Mouse (Mus musculus) adrenal gland, postnatal 0 days (tissue): ENCODE data around the gene Aldh6a1. TPM values are rescaled to one million over a fixed set of nuclear protein-coding genes. Genes with fewer than 3 reads are reported as not detected.

ENCODE experiments used
- polyA plus RNA-seq: library from polyadenylated mRNA; unstranded; fragments of >200 nt; fragmentation: Nextera tagmentation; extraction: Ambion mirVana; gene quantifications from 2 replicates; pipeline ENCODE4 v1.2.1, GENCODE M21; 2015

The Aldh6a1 gene
- 49.1 and 91.4 TPM in 2 replicates for polyA plus RNA-seq

DNA sequence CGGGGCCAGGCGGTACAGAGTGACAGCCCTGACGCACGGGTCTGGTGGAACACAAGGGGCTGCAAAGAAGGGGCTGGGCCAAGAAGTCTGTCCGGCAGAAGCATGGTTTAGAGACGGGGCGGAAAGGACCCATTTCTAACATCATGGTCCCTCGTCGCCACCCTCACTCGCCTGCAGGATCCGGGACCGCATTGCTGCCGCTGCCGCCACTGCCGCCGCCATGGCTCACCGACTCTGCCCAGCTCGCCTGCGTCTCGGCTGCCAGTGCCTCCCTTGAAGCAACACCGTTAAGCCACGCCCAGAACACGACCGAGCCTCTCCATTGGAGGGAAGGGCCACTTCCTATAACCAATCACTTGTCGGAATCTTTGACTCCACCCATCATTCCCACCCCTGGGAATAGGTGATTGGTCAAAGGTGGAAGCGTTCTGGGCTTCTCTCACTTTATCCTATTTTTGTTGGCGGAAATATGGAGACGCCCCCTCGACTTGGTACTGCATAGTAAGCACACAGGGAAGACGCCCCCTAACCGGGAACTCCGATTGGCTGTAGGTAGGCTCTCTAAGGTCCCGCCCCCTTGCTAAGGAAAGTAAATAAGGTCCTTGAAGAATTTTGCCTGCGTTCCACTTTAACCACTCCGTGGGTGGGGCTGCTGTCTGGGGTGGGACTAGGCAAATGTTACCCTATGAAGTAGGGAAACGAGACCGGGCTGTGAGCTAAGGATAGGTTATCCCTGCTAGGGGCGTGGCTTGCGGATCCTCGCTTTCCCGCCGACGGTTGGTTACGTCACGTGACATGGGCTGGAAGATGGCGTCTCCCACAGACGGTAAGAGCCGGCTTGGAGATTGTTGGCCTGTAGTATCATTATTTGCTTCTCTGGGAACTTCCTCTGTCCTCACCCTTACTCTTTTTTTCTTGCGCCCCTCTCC is at the start of gene Aldh6a1, which contains the start of gene Lin52:
Gene Aldh6a1, minus strand, starts transcription at position 287 of the 929 bp plus-strand sequence.
Gene Lin52, plus strand, starts transcription at position 705 of the 929 bp plus-strand sequence.

GRCm38 (mm10) chr12:84416834-84417604 is 33.8 kb downstream of the Aldh6a1 start, which contains the start of gene Rnf113a2:
TSS of gene Rnf113a2 (plus strand) at chr12:84417196.

DNA sequence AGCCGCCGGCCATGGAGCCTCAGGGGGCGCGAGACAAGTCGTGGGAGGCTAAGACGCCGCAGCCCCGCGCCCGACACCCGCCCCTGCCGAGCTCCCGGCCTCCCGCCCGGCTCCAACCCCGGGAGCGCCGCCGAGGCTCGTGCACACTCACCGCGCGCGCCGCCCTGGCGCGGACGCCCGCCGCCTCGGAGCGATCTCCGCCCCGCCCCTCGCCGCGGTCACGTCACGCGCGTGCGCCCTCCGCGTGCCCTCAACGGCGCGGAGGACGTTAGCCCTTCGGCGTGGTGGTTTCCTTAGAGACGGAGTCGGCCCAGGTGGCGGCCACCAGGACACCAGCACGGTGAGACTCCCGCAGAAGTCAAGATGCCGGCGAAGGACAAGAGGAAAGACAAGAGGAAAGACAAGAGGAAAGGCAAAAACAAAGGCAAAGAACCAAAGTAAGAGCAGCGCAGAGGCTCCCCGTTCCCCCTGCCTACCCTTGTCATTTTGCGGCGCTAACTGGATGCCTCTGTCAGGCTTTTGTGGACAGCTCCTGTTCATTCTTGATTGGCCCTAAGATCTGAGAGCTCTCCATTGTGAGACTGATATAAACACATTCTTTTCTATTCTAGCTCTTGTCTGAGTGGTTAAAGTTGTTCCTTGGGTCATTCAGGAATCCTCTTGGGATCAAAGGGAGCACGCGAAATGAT is 41.8 kb downstream of the Aldh6a1 start, which contains the start of the genes Entpd5 and Bbof1:
Gene Entpd5, minus strand, starts transcription at position 211 of the 689 bp plus-strand sequence.
Gene Bbof1, plus strand, starts transcription at position 253 of the 689 bp plus-strand sequence.

Other genes starting within 250 kb of the Aldh6a1 start
- gene Elmsan1, start 232.1 kb downstream of the Aldh6a1 start, polyA plus RNA-seq: 6.8 and 9.4 TPM in 2 replicates
- gene Ptgr2, start 165.8 kb downstream of the Aldh6a1 start, polyA plus RNA-seq: 27.2 and 44.7 TPM in 2 replicates
- 36.3 and 43.1 TPM in 2 replicates for gene Zfp410, start 134.2 kb downstream of the Aldh6a1 start, polyA plus RNA-seq
- 31.9 and 45.2 TPM in 2 replicates for gene Coq6, start 89.3 kb downstream of the Aldh6a1 start, polyA plus RNA-seq
- 1.3 and 1.4 TPM in 2 replicates for gene Fam161b, start 89.2 kb downstream of the Aldh6a1 start, polyA plus RNA-seq
- 15.6 and 34.5 TPM in 2 replicates for gene Entpd5, start 42.0 kb downstream of the Aldh6a1 start, polyA plus RNA-seq
- gene Bbof1, start 41.9 kb downstream of the Aldh6a1 start, polyA plus RNA-seq: 1.3 TPM in 2 replicates
- 28.1 and 33.9 TPM in 2 replicates for gene Rnf113a2, start 33.8 kb downstream of the Aldh6a1 start, polyA plus RNA-seq
- 12.6 and 15.1 TPM in 2 replicates for gene Lin52, start 418 bp upstream of the Aldh6a1 start, polyA plus RNA-seq
- not detected in 2 replicates for gene Vsx2, start 118.8 kb upstream of the Aldh6a1 start, polyA plus RNA-seq
- gene Abcd4, start 166.4 kb upstream of the Aldh6a1 start, polyA plus RNA-seq: 9.9 and 12.2 TPM in 2 replicates
- gene Vrtn, start 190.0 kb upstream of the Aldh6a1 start, polyA plus RNA-seq: not detected in 2 replicates
- 0.17 TPM in 1 of 2 replicates, not detected in the other for gene Syndig1l, start 247.8 kb upstream of the Aldh6a1 start, polyA plus RNA-seq